Mouse (Mus musculus): ENCODE data around the gene Kif24.

Kif24 gene

GRCm38 (mm10) chr4:41464345-41465286 is at the start of gene Kif24, which contains the start of gene Nudt2:
Kif24 (minus strand) TSS chr4:41464887.
Nudt2 (plus strand) TSS chr4:41465151.
- peak; percentile 99 for DNase-seq (ENCODE audit: low spot score)

- no peak for DNase-seq (ENCODE audit: low spot score)
These were observed 49.0 kb upstream of the Kif24 start for GRCm38 (mm10) chr4:41513714-41514113.

GRCm38 (mm10) chr4:41513309-41513708 is 48.6 kb upstream of the Kif24 start:
- no peak for DNase-seq (ENCODE audit: low spot score)

- DNase-seq (ENCODE audit: low spot score): no peak
These were observed 43.3 kb upstream of the Kif24 start for GRCm38 (mm10) chr4:41507998-41508397.

GRCm38 (mm10) chr4:41507326-41507924 is 42.7 kb upstream of the Kif24 start:
- no peak for DNase-seq (ENCODE audit: low spot score)

- DNase-seq (ENCODE audit: low spot score): peak; percentile 86
These were observed 42.2 kb upstream of the Kif24 start for GRCm38 (mm10) chr4:41506906-41507305.

GRCm38 (mm10) chr4:41506156-41506555 is 41.5 kb upstream of the Kif24 start:
- DNase-seq (ENCODE audit: low spot score): peak; percentile 70

GRCm38 (mm10) chr4:41505131-41505551 is 40.5 kb upstream of the Kif24 start:
- DNase-seq (ENCODE audit: low spot score): peak; percentile 64

GRCm38 (mm10) chr4:41504325-41504724 is 39.6 kb upstream of the Kif24 start:
- no peak for DNase-seq (ENCODE audit: low spot score)

- DNase-seq (ENCODE audit: low spot score): peak; percentile 99
These were observed 38.3 kb upstream of the Kif24 start, which contains the start of gene AI464131 for GRCm38 (mm10) chr4:41502986-41503412. AI464131 (minus strand) TSS chr4:41503076.

- DNase-seq (ENCODE audit: low spot score): no peak
These were observed 37.7 kb upstream of the Kif24 start for GRCm38 (mm10) chr4:41502171-41502940.

GRCm38 (mm10) chr4:41500787-41501186 is 36.1 kb upstream of the Kif24 start:
- no peak for DNase-seq (ENCODE audit: low spot score)

- no peak for DNase-seq (ENCODE audit: low spot score)
These were observed 34.9 kb upstream of the Kif24 start for GRCm38 (mm10) chr4:41499619-41500018.

GRCm38 (mm10) chr4:41498921-41499391 is 34.3 kb upstream of the Kif24 start:
- no peak for DNase-seq (ENCODE audit: low spot score)

- DNase-seq (ENCODE audit: low spot score): no peak
These were observed 33.5 kb upstream of the Kif24 start for GRCm38 (mm10) chr4:41497995-41498845.

GRCm38 (mm10) chr4:41497579-41497978 is 32.9 kb upstream of the Kif24 start:
- DNase-seq (ENCODE audit: low spot score): no peak

- DNase-seq (ENCODE audit: low spot score): no peak
These were observed 32.4 kb upstream of the Kif24 start for GRCm38 (mm10) chr4:41497046-41497445.

- no peak for DNase-seq (ENCODE audit: low spot score)
These were observed 31.2 kb upstream of the Kif24 start for GRCm38 (mm10) chr4:41495850-41496249.

- DNase-seq (ENCODE audit: low spot score): no peak
These were observed 30.4 kb upstream of the Kif24 start for GRCm38 (mm10) chr4:41495076-41495475.

GRCm38 (mm10) chr4:41494378-41494777 is 29.7 kb upstream of the Kif24 start:
- DNase-seq (ENCODE audit: low spot score): peak; percentile 88

- peak; percentile 52 for DNase-seq (ENCODE audit: low spot score)
These were observed 28.9 kb upstream of the Kif24 start for GRCm38 (mm10) chr4:41493464-41494116.
